Mouse (Mus musculus) forebrain, embryonic 15.5 days (tissue): ENCODE data around the gene Spsb2. TPM values are rescaled to one million over a fixed set of nuclear protein-coding genes. Genes with fewer than 3 reads are reported as not detected.

Experiments
- ATAC-seq: fragments of 200-750 bp; cut with Nextera tagmentation; replicated peaks from 2 replicates; pipeline ENCODE4 v1.8.0; 2017; ENCODE audit warnings: mild to moderate bottlenecking, moderate TSS enrichment, moderate library complexity
- H3K27ac ChIP-seq: fragments of 300-500 bp; sonication (generic); replicated peaks from 2 replicates; pipeline ENCODE4 v1.5.1; 2015; ENCODE audit warnings: mild to moderate bottlenecking, inconsistent platforms
- H3K27me3 ChIP-seq: fragments of 300-500 bp; sonication (generic); 2 replicates; pipeline ENCODE4 v1.6.1; 2015; ENCODE audit warnings: inconsistent platforms
- H3K36me3 ChIP-seq: fragments of 300-500 bp; sonication (generic); 2 replicates; pipeline ENCODE4 v1.6.1; 2015; ENCODE audit warnings: mild to moderate bottlenecking, inconsistent platforms
- H3K4me1 ChIP-seq: fragments of 300-500 bp; sonication (generic); 2 replicates; pipeline ENCODE4 v1.6.1; 2015; ENCODE audit warnings: inconsistent platforms
- H3K4me2 ChIP-seq: fragments of 300-500 bp; sonication (generic); replicated peaks from 2 replicates; pipeline ENCODE4 v1.6.1; 2015; ENCODE audit warnings: mild to moderate bottlenecking, inconsistent platforms
- H3K4me3 ChIP-seq: fragments of 300-500 bp; sonication (generic); 2 replicates; pipeline ENCODE4 v1.5.1; 2015; ENCODE audit warnings: mild to moderate bottlenecking, inconsistent platforms
- H3K9ac ChIP-seq: fragments of 300-500 bp; sonication (generic); replicated peaks from 2 replicates; pipeline ENCODE4 v1.6.1; 2015; ENCODE audit warnings: mild to moderate bottlenecking, inconsistent platforms
- H3K9me3 ChIP-seq: fragments of 300-500 bp; sonication (generic); 2 replicates; pipeline ENCODE4 v1.6.1; 2016; ENCODE audit warnings: inconsistent platforms
- WGBS: fragments of 180-500 bp; shearing (Covaris S2); methylation state at CpG from one replicate; pipeline ENCODE4 v1.1.7; 2015; ENCODE audit warnings: mixed read lengths; 5-methylcytosine and 5-hydroxymethylcytosine counted together
- polyA plus RNA-seq: library from polyadenylated mRNA; unstranded; fragments of >200 nt; fragmentation: Nextera tagmentation; extraction: Ambion mirVana; gene quantifications from 2 replicates; pipeline ENCODE4 v1.2.1, GENCODE M21; 2015

Spsb2 gene
- polyA plus RNA-seq, 1 experiment from 2014 or later: 5.0 TPM

DNA sequence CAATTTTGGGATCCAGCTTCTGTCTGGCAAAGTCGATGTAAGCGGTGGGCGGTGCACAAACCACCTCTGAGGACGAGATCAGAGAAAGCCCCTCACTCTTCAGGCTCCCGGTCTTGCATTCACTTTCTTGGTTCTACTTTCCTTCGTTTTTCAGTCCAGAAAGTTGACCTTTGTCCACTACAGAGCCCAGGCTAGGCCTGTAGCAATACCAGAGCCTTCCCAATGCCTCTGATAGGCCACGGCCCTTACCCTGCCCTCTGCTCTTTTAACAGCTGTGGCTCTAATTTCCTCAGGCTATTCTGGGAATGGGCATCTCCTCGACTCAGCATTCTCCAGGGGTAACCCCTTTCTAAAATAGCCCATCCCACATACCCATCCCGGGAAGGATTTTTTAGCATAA lies 4.4 kb downstream of the Spsb2 start:
- Histone ChIP-seq H3K4me2 (peak overlapping the region; percentile 67), H3K36me3 (peaks cover 16% of the 10 kb centered on the region), H3K9me3 (no peaks in the 10 kb centered on the region), H3K27me3 (no peaks in the 10 kb centered on the region), H3K4me3 (peak overlapping the region; percentile 52), H3K4me1 (peaks cover 53% of the 10 kb centered on the region), H3K27ac (peak overlapping the region; percentile 70), H3K9ac (peak overlapping the region; percentile 58)
- WGBS: 13% methylated on average over 9 of the region's 9 CpGs
- no peak for ATAC-seq

DNA sequence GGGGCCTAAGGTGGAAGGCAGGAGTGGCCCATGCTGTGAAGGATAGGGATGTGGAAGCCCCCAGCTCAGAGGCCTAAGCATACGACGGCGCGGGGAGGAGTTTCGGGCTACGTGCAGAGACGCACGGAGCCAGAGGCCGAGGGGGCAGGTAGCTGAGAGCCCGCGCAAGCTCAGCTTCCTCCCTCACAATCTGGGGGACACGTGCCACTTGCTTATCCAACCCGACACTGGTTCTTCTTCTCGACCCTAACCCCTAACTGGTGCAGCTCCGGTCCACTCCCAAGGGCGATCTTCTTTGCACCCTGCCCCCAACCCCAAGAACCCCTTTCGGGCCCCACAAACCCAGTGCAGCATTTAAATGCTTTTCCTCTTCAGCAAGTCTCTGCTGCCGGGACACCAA lies 5.0 kb downstream of the Spsb2 start:
- ATAC-seq: peak; percentile 75
- H3K9ac ChIP-seq: peak overlapping the region; percentile 58
- peak overlapping the region; percentile 67 for H3K4me2 ChIP-seq
- no peaks in the 10 kb centered on the region for H3K9me3 ChIP-seq
- peaks cover 23% of the 10 kb centered on the region for H3K36me3 ChIP-seq
- peak overlapping the region; percentile 70 for H3K27ac ChIP-seq
- peaks cover 46% of the 10 kb centered on the region for H3K4me1 ChIP-seq
- peak overlapping the region; percentile 52 for H3K4me3 ChIP-seq
- no peaks in the 10 kb centered on the region for H3K27me3 ChIP-seq
- under 1% methylated on average over 18 of the region's 18 CpGs for WGBS

DNA sequence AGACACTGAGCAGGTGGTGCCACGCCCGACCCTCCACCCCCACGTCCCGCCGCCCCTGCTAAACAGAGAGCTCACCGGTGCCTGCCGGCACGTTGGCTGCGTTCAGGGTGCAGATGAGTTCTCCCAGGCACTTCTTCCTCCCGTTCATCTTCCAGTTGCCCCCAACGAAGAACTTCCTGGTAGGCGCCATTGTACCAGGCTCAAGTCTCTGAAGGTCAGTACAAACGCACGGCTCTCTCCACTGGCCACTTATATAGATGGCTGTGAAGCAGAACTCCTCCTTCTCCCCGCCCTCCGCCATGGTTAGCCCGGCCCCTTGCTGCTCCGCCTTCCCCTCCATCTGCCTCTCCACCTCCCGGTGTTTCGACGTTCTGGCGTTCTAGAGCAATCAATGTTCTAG lies 5.5 kb downstream of the Spsb2 start, which contains the start of gene Tpi1:
Gene Tpi1, minus strand, starts transcription at position 364 of the 400 bp plus-strand sequence.
- Histone ChIP-seq H3K27ac (peak within 1 kb of the TSS; percentile 70), H3K27me3 (no peaks in the 10 kb centered on the region), H3K4me1 (peaks cover 43% of the 10 kb centered on the region), H3K4me2 (peak within 1 kb of the TSS; percentile 67), H3K4me3 (peak within 1 kb of the TSS; percentile 52), H3K9ac (peak within 1 kb of the TSS; percentile 58), H3K36me3 (peaks cover 27% of the 10 kb centered on the region), H3K9me3 (no peaks in the 10 kb centered on the region)
- 0% methylated on average over 22 of the region's 22 CpGs for WGBS
- ATAC-seq: peak; percentile 86

DNA sequence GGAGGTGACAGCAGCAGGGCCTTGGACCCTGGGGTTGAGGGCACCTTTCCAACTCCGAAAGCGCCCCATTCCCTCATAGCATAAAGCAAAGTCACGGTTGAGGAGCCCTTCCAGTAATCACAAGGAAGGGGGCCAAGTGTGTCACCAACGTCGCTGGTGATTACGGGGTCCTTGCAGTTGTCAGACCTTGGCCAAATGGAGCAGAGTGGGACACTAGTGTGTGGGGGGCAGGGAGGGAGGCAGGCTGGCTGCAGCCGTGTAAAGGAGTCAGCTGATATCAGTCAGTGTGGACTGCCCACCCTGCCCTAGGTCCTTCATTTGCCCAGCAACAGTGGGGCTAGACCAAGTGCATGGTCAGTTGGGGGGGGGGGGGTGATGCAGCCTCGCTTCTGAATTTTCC lies 6.0 kb downstream of the Spsb2 start:
- ATAC-seq: peak; percentile 18
- peak overlapping the region; percentile 67 for H3K4me2 ChIP-seq
- peaks cover 38% of the 10 kb centered on the region for H3K4me1 ChIP-seq
- peak overlapping the region; percentile 52 for H3K4me3 ChIP-seq
- 39% methylated on average over 8 of the region's 8 CpGs for WGBS
- no peaks in the 10 kb centered on the region for H3K27me3 ChIP-seq
- peaks cover 32% of the 10 kb centered on the region for H3K36me3 ChIP-seq
- H3K27ac ChIP-seq: peak overlapping the region; percentile 70
- no peak overlapping the region for H3K9ac ChIP-seq
- H3K9me3 ChIP-seq: no peaks in the 10 kb centered on the region

DNA sequence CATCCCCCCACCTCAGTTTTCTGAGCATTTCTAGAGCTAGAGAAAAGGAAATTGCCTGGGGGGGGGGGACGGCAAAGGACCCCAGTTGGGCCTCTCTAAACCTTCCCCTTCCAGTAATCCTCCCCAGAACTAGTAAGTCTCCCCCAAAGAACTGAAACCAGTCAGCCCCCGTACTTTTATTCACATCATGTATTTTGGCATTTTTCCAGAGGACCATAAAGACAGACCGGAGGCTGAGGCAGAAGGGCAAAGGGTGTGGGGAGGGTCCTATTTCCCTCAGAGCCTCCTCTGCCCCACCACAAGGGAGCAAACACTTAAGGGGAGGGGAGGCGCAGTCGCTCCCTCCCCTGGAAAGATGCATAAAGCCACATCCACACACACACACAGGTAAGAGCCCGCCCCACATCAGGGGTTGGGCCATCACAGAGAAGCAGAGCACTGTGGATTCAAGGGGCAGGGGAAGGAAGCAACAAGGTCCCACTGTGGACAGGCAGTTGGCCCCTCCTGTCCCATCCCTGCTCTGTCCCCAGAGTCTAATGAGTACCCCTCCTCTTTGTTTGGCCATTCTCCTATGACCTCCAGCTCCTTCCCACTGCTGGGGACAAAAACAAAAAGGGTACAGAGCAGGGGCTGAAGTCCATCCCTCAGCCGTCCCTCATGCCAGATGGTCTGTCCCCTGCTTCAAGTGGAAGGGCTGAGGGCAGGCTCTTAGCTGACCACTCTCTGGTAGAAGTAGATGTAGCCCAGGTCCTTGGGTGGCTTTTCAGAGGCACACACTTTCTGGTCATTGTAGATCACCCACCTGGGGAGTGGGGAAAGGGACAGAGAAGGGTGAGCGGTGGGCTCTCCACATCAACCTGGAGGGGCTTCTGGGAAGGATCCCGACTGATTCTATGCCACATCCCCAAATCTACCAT lies 6.7 kb downstream of the Spsb2 start:
- Histone ChIP-seq H3K4me1 (peaks cover 32% of the 10 kb centered on the region), H3K4me2 (no peak overlapping the region), H3K9me3 (no peaks in the 10 kb centered on the region), H3K4me3 (no peak overlapping the region), H3K9ac (no peak overlapping the region), H3K27me3 (no peaks in the 10 kb centered on the region), H3K27ac (no peak overlapping the region), H3K36me3 (peaks cover 39% of the 10 kb centered on the region)
- no peak for ATAC-seq
- 66% methylated on average over 9 of the region's 9 CpGs for WGBS

DNA sequence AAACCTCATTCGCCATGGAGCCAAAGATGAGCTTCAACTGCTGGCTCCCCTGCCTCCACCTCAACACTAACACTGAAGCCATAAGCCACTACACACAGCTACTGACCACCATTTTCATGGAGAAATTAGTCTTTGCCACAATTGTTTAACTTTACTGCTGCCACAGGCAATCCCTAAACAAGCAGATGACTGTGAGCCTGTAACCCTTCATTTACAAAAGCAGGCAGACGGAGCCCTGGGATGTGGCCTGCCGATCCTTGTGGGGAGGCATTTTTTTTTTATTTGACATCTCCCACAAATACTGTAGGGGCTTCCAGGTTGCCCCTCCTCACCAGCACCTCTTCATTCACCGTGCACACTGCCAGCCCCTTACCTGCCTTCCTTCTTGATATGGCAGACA lies 8.2 kb downstream of the Spsb2 start:
- no peak overlapping the region for H3K27ac ChIP-seq
- H3K27me3 ChIP-seq: no peaks in the 10 kb centered on the region
- 92% methylated on average over 4 of the region's 4 CpGs for WGBS
- H3K9ac ChIP-seq: no peak overlapping the region
- peaks cover 54% of the 10 kb centered on the region for H3K36me3 ChIP-seq
- no peaks in the 10 kb centered on the region for H3K9me3 ChIP-seq
- no peak for ATAC-seq
- H3K4me2 ChIP-seq: no peak overlapping the region
- H3K4me1 ChIP-seq: peaks cover 28% of the 10 kb centered on the region
- H3K4me3 ChIP-seq: no peak overlapping the region

DNA sequence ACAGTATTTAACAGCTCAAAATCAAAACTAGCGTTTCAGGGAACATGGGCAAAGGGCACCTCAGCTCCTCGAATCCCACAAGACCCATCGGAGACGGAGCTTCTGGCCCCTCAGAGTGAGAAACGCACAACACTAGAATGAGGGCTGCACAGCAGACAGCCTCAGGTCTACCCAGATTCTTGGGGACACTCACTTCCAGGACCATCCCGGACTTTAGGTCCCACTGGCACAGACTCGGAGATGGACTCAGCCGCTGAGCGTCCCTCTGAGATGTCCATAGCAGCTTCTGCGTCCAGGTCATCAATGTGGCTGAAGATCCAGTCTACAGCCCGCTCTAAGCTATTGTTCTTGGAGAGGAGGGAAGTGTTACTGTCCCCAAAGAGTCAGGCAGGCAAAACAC lies 8.7 kb downstream of the Spsb2 start:
- no peak overlapping the region for H3K4me2 ChIP-seq
- peaks cover 59% of the 10 kb centered on the region for H3K36me3 ChIP-seq
- no peak overlapping the region for H3K4me3 ChIP-seq
- 93% methylated on average over 11 of the region's 11 CpGs for WGBS
- no peak for ATAC-seq
- H3K27ac ChIP-seq: no peak overlapping the region
- H3K4me1 ChIP-seq: peaks cover 23% of the 10 kb centered on the region
- H3K27me3 ChIP-seq: no peaks in the 10 kb centered on the region
- no peaks in the 10 kb centered on the region for H3K9me3 ChIP-seq
- no peak overlapping the region for H3K9ac ChIP-seq

DNA sequence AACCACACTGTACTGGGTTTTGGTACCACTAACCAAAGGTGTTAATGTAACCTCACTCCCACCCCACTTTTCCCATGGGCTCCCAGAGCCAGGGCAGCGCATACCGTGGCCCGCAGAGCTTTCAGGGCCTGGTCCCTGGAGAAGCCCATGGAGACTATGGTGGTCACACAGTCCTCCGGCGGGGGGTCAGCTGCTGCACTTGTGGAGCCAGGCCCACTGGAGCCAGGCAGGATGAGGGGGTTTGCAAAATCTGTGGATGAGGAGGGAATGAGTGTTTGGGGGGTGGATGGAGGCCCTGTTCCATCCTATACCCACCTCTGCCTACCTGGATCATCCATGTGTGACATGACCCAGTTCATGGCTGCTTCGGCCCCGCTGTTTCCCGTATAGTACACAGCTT lies 9.1 kb downstream of the Spsb2 start:
- no peak overlapping the region for H3K27ac ChIP-seq
- H3K4me2 ChIP-seq: no peak overlapping the region
- H3K9ac ChIP-seq: no peak overlapping the region
- H3K4me1 ChIP-seq: peaks cover 19% of the 10 kb centered on the region
- H3K27me3 ChIP-seq: no peaks in the 10 kb centered on the region
- H3K9me3 ChIP-seq: no peaks in the 10 kb centered on the region
- ATAC-seq: no peak
- WGBS: 94% methylated on average over 8 of the region's 8 CpGs
- H3K36me3 ChIP-seq: peaks cover 63% of the 10 kb centered on the region
- no peak overlapping the region for H3K4me3 ChIP-seq

DNA sequence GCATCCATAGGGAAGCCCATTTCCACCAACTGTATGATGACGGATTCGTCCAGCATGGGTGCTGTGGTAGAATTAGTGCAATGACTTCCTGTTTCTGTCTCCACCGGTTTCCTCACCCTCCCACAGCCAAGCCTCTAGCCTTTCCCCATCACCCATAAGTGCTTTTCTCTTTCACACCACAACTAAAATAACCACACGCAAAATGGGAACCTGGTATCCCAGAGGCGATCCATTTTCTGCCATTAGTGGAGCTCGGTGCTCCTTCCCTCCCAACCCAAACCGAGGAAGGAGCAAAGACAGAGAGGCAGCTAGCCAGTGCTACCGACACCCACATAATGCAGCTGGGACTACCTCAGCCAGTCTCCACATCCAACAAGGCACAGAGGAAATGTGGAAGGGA lies 9.5 kb downstream of the Spsb2 start:
- Histone ChIP-seq H3K4me2 (no peak overlapping the region), H3K9ac (no peak overlapping the region)

DNA sequence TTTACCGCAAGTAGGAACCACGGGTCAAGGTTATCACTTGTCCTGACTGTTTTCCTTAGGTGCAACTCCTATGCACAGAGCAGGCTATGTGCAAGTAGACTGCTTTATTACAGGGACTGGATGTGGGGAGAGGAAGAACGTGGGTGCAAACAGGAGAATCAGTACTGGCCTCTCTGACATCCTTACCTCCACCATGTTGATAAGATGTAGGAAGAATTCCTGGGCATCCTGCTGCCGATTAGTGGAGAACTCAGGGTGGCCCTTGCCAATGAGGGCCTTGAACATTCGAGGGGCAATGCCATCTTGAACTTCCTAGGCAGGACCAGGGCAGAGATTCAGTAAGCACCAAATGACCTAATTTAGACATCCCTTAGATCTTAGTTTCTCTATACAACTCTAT lies 12.4 kb downstream of the Spsb2 start:
- ATAC-seq: no peak
- 96% methylated on average over 5 of the region's 5 CpGs for WGBS
- no peaks in the 10 kb centered on the region for H3K4me1 ChIP-seq
- H3K9ac ChIP-seq: no peak overlapping the region
- no peaks in the 10 kb centered on the region for H3K9me3 ChIP-seq
- no peak overlapping the region for H3K4me2 ChIP-seq
- peaks cover 97% of the 10 kb centered on the region for H3K36me3 ChIP-seq
- H3K4me3 ChIP-seq: no peak overlapping the region
- H3K27ac ChIP-seq: no peak overlapping the region
- no peaks in the 10 kb centered on the region for H3K27me3 ChIP-seq

More for the DNA sequence above, 9.5 kb downstream of the Spsb2 start:
- H3K9me3 ChIP-seq: no peaks in the 10 kb centered on the region
- H3K36me3 ChIP-seq: peaks cover 67% of the 10 kb centered on the region
- no peaks in the 10 kb centered on the region for H3K27me3 ChIP-seq
- H3K27ac ChIP-seq: no peak overlapping the region
- 93% methylated on average over 8 of the region's 8 CpGs for WGBS
- H3K4me3 ChIP-seq: no peak overlapping the region
- peaks cover 15% of the 10 kb centered on the region for H3K4me1 ChIP-seq
- no peak for ATAC-seq

DNA sequence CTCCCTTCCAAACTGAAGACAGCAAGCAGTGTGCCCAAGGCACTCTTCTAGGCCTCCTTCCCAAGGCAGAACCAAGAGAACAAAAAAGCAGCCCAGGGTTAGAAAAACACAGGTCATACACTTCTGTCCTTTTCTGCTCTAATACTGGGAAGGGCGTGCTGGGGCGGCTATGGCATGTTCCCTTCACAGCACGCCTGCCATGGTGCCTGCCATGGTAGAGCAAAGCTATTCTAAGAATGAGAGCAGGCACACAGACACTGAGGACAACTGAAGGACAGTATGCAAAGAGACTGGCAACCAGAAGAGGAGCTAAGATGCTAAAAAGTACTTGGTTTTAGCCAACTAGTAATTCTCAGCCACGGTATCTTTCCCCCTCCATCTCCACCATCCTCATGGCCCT lies 13.6 kb downstream of the Spsb2 start:
- Histone ChIP-seq H3K9me3 (no peaks in the 10 kb centered on the region), H3K27ac (no peak overlapping the region), H3K9ac (no peak overlapping the region), H3K4me1 (no peaks in the 10 kb centered on the region), H3K4me3 (no peak overlapping the region), H3K4me2 (no peak overlapping the region), H3K27me3 (no peaks in the 10 kb centered on the region), H3K36me3 (peaks cover 93% of the 10 kb centered on the region)
- 95% methylated on average over 4 of the region's 4 CpGs for WGBS
- no peak for ATAC-seq

DNA sequence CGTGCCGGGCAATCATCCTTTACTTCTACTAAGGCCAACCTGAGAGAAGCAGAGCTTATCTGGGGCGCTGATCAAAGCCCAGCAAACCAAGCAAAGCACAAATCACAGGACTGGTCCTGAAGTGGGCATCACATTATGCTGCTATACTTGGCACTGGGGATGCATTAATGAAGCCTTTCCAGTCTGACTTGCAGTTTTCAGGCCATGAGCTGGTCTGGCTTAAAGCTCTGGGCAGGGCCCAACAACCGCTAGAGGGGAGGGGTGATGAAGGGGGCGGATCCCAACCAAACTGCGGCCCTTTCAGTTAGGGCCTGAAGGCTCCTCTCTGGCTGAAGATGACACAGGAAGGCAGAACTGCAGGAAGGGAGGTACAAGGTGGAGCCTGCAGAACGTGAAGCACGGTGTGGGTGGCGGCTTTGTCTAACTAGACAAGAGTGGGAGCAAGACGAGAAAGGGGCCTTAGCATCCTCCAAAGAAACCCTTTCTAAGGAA lies 19.7 kb downstream of the Spsb2 start:
- ATAC-seq: no peak
- Histone ChIP-seq H3K4me2 (peak overlapping the region; percentile 76), H3K9me3 (no peaks in the 10 kb centered on the region), H3K36me3 (peaks cover 38% of the 10 kb centered on the region), H3K4me3 (peak overlapping the region; percentile 68), H3K27ac (peak overlapping the region; percentile 77), H3K9ac (peak overlapping the region; percentile 60), H3K4me1 (peaks cover 35% of the 10 kb centered on the region), H3K27me3 (no peaks in the 10 kb centered on the region)
- WGBS: 22% methylated on average over 10 of the region's 10 CpGs
